Mouse (Mus musculus) stomach, embryonic 15.5 days (tissue): Measurements from ENCODE around the gene Lyrm9. TPM values are rescaled to one million over a fixed set of nuclear protein-coding genes. Genes with fewer than 3 reads are reported as not detected.

Source experiments
- ATAC-seq: fragments of 200-750 bp; cut with Nextera tagmentation; 2 replicates; pipeline ENCODE4 v1.8.0; 2017; ENCODE audit warnings: low read depth, moderate number of reproducible peaks, moderate TSS enrichment; ENCODE audit not compliant: insufficient read depth, low FRiP score
- H3K27ac ChIP-seq: fragments of 300-500 bp; sonication (generic); 2 replicates; pipeline ENCODE4 v1.5.1; 2015; ENCODE audit warnings: mild to moderate bottlenecking, inconsistent platforms
- H3K27me3 ChIP-seq: fragments of 300-500 bp; sonication (generic); replicated peaks from 2 replicates; pipeline ENCODE4 v1.6.1; 2015; ENCODE audit warnings: inconsistent platforms
- H3K36me3 ChIP-seq: fragments of 300-500 bp; sonication (generic); 2 replicates; pipeline ENCODE4 v1.6.1; 2015; ENCODE audit warnings: inconsistent platforms
- H3K4me1 ChIP-seq: fragments of 300-500 bp; sonication (generic); 2 replicates; pipeline ENCODE4 v1.6.1; 2015; ENCODE audit warnings: inconsistent platforms
- H3K4me2 ChIP-seq: fragments of 300-500 bp; sonication (generic); 2 replicates; pipeline ENCODE4 v1.6.1; 2015; ENCODE audit warnings: mild to moderate bottlenecking, inconsistent platforms
- H3K4me3 ChIP-seq: fragments of 300-500 bp; sonication (generic); replicated peaks from 2 replicates; pipeline ENCODE4 v1.5.1; 2015; ENCODE audit warnings: inconsistent platforms
- H3K9ac ChIP-seq: fragments of 300-500 bp; sonication (generic); 2 replicates; pipeline ENCODE4 v1.6.1; 2015; ENCODE audit warnings: inconsistent platforms
- H3K9me3 ChIP-seq: fragments of 300-500 bp; sonication (generic); 2 replicates; pipeline ENCODE4 v1.6.1; 2016; ENCODE audit warnings: inconsistent platforms
- whole genome bisulfite sequencing: fragments of 180-500 bp; shearing (Covaris S2); methylation state at CpG from one replicate; pipeline ENCODE4 v1.1.7; 2015; 5-methylcytosine and 5-hydroxymethylcytosine counted together
- polyA plus RNA-seq: library from polyadenylated mRNA; unstranded; fragments of >200 nt; fragmentation: Nextera tagmentation; extraction: Ambion mirVana; gene quantifications from 2 replicates; pipeline ENCODE4 v1.2.1, GENCODE M21; 2015

The Lyrm9 gene
- polyA plus RNA-seq, 1 experiment from 2014 or later, result 18.3 TPM

DNA sequence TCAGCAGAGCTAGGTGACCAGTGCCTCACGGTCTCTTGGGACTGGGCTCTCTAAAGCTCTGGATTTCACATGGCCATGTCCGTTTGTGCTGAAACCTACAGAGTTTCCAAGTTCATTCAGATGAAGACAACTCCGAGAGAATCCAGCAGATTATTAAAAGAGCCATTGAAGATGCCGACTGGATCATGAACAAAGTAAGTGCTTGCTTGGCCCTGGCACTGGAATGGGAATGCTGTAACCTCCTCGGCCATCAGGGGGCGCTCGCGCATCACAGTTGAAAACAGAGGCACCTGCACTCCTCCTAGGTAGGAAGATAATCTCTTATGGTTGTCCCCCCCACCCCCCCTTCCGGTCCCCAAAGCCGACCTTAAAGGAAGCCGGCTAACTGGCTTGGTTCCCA lies 11.6 kb downstream of the Lyrm9 start:
- Histone ChIP-seq H3K4me3 (no peak overlapping the region), H3K4me1 (peaks cover 1% of the 10 kb centered on the region; the same call in 1 of the 2 replicates), H3K9ac (no peak overlapping the region), H3K36me3 (no peaks in the 10 kb centered on the region), H3K27ac (no peak overlapping the region), H3K9me3 (no peaks in the 10 kb centered on the region), H3K27me3 (no peaks in the 10 kb centered on the region), H3K4me2 (no peak overlapping the region)
- ATAC-seq, result no peak
- 13% methylated on average over 11 of the region's 11 CpGs for WGBS

DNA sequence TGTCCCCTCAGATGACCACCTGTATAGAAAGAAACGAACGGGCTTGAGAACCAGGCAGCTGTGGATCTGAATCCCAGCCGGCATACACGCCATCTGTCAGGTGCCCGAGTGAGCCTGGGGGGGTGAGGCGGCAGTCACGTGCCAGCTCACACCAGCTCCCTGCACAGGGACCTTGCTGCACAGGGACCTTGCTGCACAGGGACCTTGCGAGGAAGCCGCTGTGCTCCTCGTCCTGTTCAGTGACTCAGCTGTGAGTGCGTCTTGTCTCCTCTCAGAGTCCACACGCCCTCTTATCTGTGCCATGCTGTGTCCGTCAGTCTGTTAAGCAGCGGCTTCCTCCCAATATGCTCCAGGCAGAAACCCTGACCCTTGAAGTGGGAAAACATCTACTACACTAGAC lies 13.1 kb downstream of the Lyrm9 start:
- 0 out of 2 replicates have a peak, but pooled peaks have one; percentile 18 for ATAC-seq
- Histone ChIP-seq H3K36me3 (no peaks in the 10 kb centered on the region), H3K4me3 (no peak overlapping the region), H3K4me1 (no peaks in the 10 kb centered on the region), H3K27me3 (no peaks in the 10 kb centered on the region), H3K9me3 (no peaks in the 10 kb centered on the region), H3K4me2 (no peak overlapping the region), H3K9ac (no peak overlapping the region), H3K27ac (no peak overlapping the region)
- 71% methylated on average over 14 of the region's 14 CpGs for WGBS

DNA sequence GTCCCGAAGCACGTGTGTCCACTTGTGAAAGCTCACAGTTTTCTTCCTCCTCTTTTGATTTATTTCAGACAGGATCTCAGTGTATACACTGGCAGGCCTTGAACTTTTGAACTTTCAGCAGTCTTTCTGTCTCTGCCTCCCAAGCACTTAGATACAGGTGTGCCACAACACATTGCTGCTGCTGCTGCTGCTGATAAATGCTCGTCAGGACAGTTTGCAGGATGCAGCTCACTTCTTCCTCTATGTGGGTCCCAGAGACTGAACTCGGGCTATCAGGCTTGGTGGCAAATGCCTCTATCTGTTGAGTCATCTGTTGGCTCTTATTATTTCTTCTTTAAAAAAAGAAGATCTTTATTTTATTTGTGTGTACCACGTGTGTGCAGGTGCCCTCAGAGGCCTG lies 13.8 kb downstream of the Lyrm9 start:
- no peak for ATAC-seq
- Histone ChIP-seq H3K9ac (no peak overlapping the region), H3K9me3 (no peaks in the 10 kb centered on the region), H3K4me2 (no peak overlapping the region), H3K27me3 (no peaks in the 10 kb centered on the region), H3K36me3 (no peaks in the 10 kb centered on the region), H3K27ac (no peak overlapping the region), H3K4me1 (no peaks in the 10 kb centered on the region), H3K4me3 (no peak overlapping the region)
- 51% methylated on average over 5 of the region's 5 CpGs for WGBS

DNA sequence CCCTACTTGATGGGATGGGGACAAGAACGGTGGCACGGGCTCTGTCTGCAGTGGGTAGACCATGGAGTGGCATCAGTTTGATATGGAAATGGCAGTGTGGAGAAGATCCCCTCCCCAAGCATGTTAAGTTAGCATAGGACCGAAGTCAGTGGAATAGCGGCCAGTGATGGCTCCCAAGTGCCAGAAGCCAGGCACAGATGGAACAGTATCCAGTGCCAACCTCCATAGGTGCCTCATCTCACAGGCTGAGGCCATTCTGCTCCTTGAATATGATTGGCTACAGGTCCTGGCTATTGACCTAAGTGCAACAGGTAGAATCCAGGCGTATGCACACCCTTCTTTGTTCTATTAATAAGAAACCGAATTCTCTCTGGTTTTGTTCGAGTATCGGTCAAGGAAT lies 15.6 kb downstream of the Lyrm9 start:
- Histone ChIP-seq H3K36me3 (no peaks in the 10 kb centered on the region), H3K9ac (no peak overlapping the region), H3K9me3 (no peaks in the 10 kb centered on the region), H3K4me1 (no peaks in the 10 kb centered on the region), H3K27me3 (no peaks in the 10 kb centered on the region), H3K4me2 (no peak overlapping the region), H3K27ac (no peak overlapping the region), H3K4me3 (no peak overlapping the region)
- WGBS, result 90% methylated on average over 8 of the region's 8 CpGs
- no peak for ATAC-seq

DNA sequence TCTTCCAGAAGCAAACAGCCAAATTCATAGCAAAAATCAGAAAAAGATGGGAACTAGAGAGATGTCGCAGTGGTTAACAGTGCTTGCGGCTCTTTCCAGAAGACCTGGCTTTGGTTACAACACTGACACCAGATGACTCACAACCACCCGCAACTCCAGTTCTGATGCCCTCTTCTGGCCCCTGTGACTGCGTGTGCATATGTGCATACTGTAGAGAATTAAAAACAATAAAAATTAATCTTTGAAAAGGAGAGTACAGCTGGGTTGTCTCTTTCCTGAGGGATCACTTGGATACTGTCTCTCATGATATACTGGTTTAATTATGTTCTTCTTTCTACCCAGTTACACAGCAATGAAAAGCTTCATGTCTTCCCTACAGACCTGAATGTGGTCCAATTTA lies 20.2 kb downstream of the Lyrm9 start:
- no peak overlapping the region for H3K9ac ChIP-seq
- no peak overlapping the region for H3K4me2 ChIP-seq
- H3K27ac ChIP-seq, result no peak overlapping the region
- H3K9me3 ChIP-seq, result no peaks in the 10 kb centered on the region
- H3K4me1 ChIP-seq, result 0 out of 2 replicates have a peak, but pooled peaks cover 5% of the 10 kb centered on the region
- 92% methylated on average over 4 of the region's 4 CpGs for WGBS
- ATAC-seq, result no peak
- H3K4me3 ChIP-seq, result no peak overlapping the region
- H3K36me3 ChIP-seq, result no peaks in the 10 kb centered on the region
- no peaks in the 10 kb centered on the region for H3K27me3 ChIP-seq

DNA sequence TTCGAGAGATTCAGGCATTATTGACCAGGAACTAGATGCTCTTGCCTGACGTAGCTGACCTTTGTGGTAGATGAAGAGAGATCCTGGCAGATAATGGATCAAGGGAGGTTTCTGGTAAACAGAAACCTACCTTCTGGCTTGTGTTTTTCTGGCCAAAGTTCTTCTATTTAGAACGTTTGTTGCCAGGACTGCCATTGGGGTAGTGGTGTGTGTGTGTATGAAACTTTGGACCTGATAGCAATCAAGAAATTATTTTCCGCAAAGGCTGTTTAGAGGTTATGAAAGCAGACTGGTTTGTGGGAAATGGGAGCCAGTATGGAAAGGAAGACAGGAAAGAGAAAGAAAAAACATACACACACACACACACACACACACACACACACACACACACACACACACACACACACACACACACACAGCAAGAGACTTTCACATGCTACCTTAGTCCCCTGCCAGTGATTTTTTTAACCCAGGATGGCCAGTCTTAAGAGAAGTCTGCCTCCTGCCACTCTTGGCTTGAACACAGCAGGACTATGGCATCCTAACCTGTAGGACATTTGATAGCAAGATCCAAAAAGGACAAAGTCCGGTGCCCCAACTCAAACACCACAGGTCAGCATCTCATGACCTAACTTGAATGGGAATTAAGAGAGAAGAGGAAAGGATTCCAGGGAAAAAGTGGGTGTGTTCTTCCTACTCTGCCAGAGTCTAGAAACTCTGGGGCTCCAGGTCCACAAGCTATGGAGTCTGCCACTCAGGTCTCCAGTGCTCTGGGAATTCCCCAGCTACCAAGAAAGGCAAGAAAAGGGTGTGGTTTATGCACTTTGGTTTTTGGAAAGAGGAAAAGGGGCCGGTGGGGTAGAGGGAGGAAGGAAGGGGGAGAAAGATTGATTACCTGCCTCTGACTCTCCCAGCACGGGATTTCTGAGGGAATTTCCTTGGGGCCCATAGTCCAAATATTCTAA lies 21.8 kb downstream of the Lyrm9 start:
- H3K4me3 ChIP-seq, result no peak overlapping the region
- WGBS, result 45% methylated on average over 7 of the region's 7 CpGs
- 0 out of 2 replicates have a peak, but pooled peaks cover 5% of the 10 kb centered on the region for H3K4me1 ChIP-seq
- no peak overlapping the region for H3K9ac ChIP-seq
- no peak for ATAC-seq
- no peak overlapping the region for H3K27ac ChIP-seq
- no peak overlapping the region for H3K4me2 ChIP-seq
- no peaks in the 10 kb centered on the region for H3K27me3 ChIP-seq
- H3K36me3 ChIP-seq, result no peaks in the 10 kb centered on the region
- H3K9me3 ChIP-seq, result no peaks in the 10 kb centered on the region

DNA sequence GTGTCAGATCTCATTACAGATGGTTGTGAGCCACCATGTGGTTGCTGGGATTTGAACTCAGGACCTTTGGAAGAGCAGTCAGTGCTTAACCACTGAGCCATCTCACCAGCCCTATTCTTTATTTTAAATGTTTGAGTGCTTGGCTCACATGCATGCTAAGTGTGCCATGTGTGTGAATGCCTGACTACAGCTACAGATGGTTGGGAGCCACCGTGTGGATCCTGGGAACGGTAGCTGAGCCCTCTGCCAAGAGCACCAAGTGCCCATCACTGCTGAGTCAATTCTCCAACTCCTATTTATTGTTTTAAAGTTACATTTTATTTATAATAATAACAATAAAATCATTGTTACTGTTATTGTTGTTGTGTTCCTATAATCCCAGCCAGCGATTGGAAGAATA lies 23.5 kb downstream of the Lyrm9 start:
- Histone ChIP-seq H3K9me3 (no peaks in the 10 kb centered on the region), H3K27me3 (no peaks in the 10 kb centered on the region), H3K4me3 (no peak overlapping the region), H3K4me2 (no peak overlapping the region), H3K36me3 (no peaks in the 10 kb centered on the region), H3K9ac (no peak overlapping the region), H3K4me1 (0 out of 2 replicates have a peak, but pooled peaks cover 5% of the 10 kb centered on the region), H3K27ac (no peak overlapping the region)
- no peak for ATAC-seq
- WGBS, result 77% methylated on average over 3 of the region's 3 CpGs

DNA sequence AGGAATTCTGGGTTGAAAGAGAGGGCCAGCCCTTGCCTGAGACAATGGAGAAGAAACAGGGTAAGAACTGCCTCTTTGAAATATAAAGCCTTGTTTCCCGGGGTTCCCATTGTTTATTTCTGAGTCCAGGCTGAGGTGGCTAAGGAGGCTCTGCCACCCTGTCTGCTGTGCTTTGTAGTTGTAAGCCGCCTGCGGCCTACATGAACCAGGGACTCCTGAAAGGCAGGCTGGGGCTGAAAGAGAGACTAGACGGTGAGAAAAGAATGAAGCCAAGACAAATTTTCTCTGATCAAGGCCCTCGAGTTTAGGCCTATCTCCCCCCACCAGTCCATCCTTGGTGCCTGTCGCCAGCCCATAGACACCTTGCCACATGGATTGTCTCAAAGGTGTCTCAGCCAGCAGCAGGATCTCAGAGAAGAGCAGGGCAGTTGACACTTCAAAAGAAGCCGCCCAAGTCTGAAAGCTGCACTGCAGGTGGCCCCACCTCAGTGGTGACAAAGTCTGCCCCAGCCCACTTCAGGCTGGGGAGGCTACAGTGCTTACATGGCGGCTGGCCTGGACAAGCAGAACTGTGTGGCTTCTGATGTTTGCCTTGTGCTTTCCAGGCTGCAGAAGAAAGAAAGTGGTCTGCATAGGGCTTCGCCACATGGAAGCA lies 25.0 kb downstream of the Lyrm9 start:
- no peak for ATAC-seq
- H3K4me1 ChIP-seq, result 0 out of 2 replicates have a peak, but pooled peaks cover 5% of the 10 kb centered on the region
- 45% methylated on average over 9 of the region's 9 CpGs for WGBS
- H3K9me3 ChIP-seq, result no peaks in the 10 kb centered on the region
- no peak overlapping the region for H3K27ac ChIP-seq
- H3K4me3 ChIP-seq, result no peak overlapping the region
- H3K36me3 ChIP-seq, result no peaks in the 10 kb centered on the region
- H3K27me3 ChIP-seq, result no peaks in the 10 kb centered on the region
- no peak overlapping the region for H3K4me2 ChIP-seq
- no peak overlapping the region for H3K9ac ChIP-seq

DNA sequence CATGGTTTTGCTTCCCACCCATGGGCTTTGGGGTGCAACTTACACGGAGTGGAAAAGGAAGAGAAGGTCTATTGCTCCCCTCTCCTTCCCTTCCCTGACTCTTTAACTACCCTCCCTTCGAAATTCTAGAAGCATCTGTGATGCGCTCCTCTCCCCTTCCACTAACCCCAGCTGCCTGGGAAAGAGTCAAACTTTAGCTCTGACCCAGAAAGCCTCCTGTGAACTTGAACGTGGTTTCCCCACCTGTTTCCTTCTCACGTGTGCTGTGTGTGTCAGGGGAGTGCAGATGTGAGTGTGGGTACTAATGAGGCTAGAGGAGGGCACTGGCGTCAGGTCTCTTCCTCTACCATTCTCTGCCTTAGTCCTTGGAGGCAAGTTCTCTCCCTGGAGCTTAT lies 25.5 kb downstream of the Lyrm9 start:
- H3K9me3 ChIP-seq, result no peaks in the 10 kb centered on the region
- 0 out of 2 replicates have a peak, but pooled peaks cover 5% of the 10 kb centered on the region for H3K4me1 ChIP-seq

DNA sequence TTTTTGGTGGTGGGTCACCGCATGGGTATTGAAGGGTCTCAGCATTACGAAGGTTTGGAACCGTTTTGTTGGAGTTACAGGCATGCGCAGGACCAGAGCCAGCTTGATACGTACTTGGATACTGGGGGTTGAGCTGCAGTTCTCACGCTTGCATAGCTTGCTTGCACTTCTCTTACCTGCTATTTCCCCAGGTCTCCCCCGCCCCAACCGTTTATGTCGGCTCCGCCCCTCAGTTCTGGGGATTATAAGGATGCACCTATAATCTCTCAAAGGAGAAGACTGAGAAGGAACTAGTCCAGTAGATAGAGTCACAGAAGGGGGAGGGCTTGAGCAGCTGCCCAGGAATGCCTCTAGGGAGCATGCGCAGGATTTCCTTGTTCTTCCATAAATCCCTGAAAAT lies 26.1 kb downstream of the Lyrm9 start:
- no peak for ATAC-seq
- H3K27ac ChIP-seq, result no peak overlapping the region
- no peaks in the 10 kb centered on the region for H3K27me3 ChIP-seq
- H3K9me3 ChIP-seq, result no peaks in the 10 kb centered on the region
- H3K4me3 ChIP-seq, result no peak overlapping the region
- 0 out of 2 replicates have a peak, but pooled peaks cover 5% of the 10 kb centered on the region for H3K4me1 ChIP-seq
- H3K9ac ChIP-seq, result no peak overlapping the region
- H3K36me3 ChIP-seq, result no peaks in the 10 kb centered on the region
- 78% methylated on average over 11 of the region's 11 CpGs for WGBS
- no peak overlapping the region for H3K4me2 ChIP-seq

More for the DNA sequence above, 25.5 kb downstream of the Lyrm9 start:
- no peak for ATAC-seq
- H3K4me2 ChIP-seq, result no peak overlapping the region
- no peaks in the 10 kb centered on the region for H3K27me3 ChIP-seq
- H3K36me3 ChIP-seq, result no peaks in the 10 kb centered on the region
- no peak overlapping the region for H3K4me3 ChIP-seq
- H3K9ac ChIP-seq, result no peak overlapping the region
- H3K27ac ChIP-seq, result no peak overlapping the region
- WGBS, result 48% methylated on average over 6 of the region's 6 CpGs

DNA sequence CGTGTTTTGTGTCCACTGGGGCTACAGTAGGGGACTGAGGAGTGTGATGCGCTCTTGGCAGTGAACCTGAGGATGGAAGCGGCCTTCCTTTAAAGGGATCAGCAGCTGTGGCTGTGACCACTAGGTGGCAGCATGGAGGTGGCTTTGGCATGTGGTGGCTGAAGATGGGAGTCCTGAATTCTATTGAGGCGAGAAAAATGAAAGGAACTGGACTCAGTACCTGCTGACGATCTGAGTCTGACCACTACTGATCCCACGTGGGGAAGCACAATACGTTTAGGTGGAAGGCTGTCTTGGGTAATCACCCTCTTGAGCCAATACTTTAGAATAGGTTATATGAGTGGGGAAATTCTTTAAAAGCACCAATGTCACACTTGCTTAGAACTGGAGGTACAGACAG lies 29.9 kb downstream of the Lyrm9 start:
- H3K27ac ChIP-seq, result no peak overlapping the region
- 16% methylated on average over 7 of the region's 7 CpGs for WGBS
- no peaks in the 10 kb centered on the region for H3K36me3 ChIP-seq
- ATAC-seq, result no peak
- H3K27me3 ChIP-seq, result no peaks in the 10 kb centered on the region
- no peak overlapping the region for H3K4me3 ChIP-seq
- H3K9ac ChIP-seq, result no peak overlapping the region
- no peak overlapping the region for H3K4me2 ChIP-seq
- no peaks in the 10 kb centered on the region for H3K4me1 ChIP-seq
- no peaks in the 10 kb centered on the region for H3K9me3 ChIP-seq

DNA sequence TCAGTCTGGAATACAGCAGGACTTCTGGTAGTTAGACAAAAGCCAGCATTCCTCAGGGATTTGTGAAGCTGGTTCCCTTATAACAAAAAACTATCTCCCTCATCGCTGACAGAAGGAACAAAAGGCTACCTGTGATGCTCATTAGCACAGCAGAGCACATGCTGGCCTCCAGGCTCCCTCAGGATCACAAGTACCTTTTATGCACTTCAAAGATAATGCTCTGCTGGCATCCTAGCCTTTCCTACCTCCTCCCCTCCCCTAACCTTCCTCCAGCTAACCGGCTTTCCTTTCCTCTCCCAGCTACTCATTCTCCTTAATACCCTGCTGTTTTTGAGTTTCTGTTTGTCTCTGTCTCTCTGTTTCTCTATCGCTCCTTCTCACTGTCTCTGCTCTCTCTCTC lies 31.2 kb downstream of the Lyrm9 start:
- no peak overlapping the region for H3K27ac ChIP-seq
- 15% methylated on average over 3 of the region's 3 CpGs for WGBS

More for the DNA sequence above, 31.2 kb downstream of the Lyrm9 start:
- Histone ChIP-seq H3K27me3 (no peaks in the 10 kb centered on the region), H3K4me2 (no peak overlapping the region), H3K9ac (no peak overlapping the region), H3K4me3 (no peak overlapping the region), H3K4me1 (no peaks in the 10 kb centered on the region), H3K36me3 (no peaks in the 10 kb centered on the region), H3K9me3 (no peaks in the 10 kb centered on the region)
- no peak for ATAC-seq
